Mouse (Mus musculus) CD4-positive, CD25-positive, alpha-beta regulatory T cell, adult 9 weeks (primary cell): ENCODE measurements around the gene Actbl2. TPM values are rescaled to one million over a fixed set of nuclear protein-coding genes. Genes with fewer than 3 reads are reported as not detected.

ENCODE experiments used
- polyA plus RNA-seq: library from polyadenylated mRNA; unstranded; fragments of 100-300 nt; shearing (Covaris generic); gene quantifications from one replicate; pipeline ENCODE4 v1.2.1, GENCODE M21; 2017

Gene Actbl2
- not detected for polyA plus RNA-seq

GRCm38 (mm10) chr13:111254713-111255112 is at the start of gene Actbl2:
Actbl2 (plus strand) TSS chr13:111255013.

Other genes starting within 250 kb of the Actbl2 start
- gene Gpbp1, start 235.1 kb downstream of the Actbl2 start, polyA plus RNA-seq, result 169 TPM